Mouse (Mus musculus): ENCODE results near the gene Olfr920. TPM values are rescaled to one million over a fixed set of nuclear protein-coding genes. Genes with fewer than 3 reads are reported as not detected.

Gene Olfr920
- total RNA-seq (2021) = under 1 TPM; 0.07 to 0.12 TPM
- long read RNA-seq, experiment 1 = 0 reads
- long read RNA-seq, experiment 2 = 0 reads

DNA sequence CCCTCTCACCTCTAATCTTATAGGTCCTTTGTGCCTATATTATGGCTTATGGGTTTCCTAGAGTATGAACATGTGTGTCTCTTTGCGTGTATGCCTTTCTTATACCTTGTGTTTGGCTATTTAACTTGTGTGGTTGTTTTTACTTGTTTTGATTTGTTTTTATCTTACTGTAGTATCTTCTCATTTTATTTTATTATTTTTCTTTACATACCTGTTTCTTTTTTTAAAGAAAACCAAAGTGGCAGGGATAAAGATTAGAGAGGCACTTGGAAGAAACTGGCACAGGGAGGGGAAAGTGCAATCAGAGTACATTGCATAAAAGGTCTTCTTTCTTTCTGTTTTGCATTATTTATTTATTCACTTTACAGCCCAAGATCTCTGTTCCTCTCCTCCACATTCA, at the start of gene Olfr920:
Olfr920 (plus strand) TSS at position 301 of the 400 bp plus-strand sequence.
- DNase-seq = no peak

DNA sequence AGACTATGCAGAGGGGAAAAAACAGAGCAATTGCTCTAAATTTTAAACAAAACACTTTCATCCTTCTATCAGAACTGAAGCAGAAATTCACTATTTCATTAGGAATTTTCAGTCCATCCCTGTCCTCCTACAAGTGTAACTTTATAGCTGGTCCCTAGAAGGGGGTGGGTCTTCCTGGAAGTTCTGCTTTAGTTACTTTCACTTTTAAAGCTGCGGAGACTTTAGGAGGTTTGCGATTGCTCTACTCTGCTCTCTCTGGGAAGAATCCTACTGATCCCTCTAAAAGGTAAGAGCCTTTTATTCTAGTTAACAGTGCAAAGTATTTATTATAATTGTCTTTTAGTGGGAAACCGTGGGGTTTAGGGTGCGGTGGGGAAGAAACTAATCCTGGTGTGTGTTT, 34.0 kb upstream of the Olfr920 start, which contains the start of gene Vwa5a:
Vwa5a (plus strand) TSS at position 167 of the 400 bp plus-strand sequence.
- DNase-seq = no peak

DNA sequence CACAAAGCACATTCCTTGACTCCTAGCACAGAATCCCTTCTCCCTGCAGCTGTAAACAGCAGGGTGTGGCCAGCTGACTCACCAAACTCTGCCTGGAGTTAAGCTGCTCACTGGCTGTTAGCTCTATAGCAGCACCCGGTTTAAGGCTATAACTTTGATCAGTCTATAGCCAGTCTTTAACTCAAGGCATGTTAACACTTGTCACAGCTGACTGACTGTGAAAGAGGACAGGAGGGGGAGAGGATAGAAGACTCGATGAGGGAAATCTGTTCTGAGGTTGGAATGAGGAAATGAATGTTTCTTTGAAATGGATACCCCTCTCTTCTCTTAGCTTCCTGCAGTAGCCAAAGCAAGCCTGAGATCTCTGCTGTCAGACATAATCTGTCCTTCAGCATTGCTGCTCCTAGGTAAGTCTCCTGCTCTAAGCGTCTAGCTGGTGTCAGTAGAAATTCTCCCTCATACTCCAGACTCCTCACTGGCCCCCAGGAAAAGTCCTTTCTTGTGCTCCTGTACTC, 33.1 kb upstream of the Olfr920 start:
- DNase-seq = no peak

DNA sequence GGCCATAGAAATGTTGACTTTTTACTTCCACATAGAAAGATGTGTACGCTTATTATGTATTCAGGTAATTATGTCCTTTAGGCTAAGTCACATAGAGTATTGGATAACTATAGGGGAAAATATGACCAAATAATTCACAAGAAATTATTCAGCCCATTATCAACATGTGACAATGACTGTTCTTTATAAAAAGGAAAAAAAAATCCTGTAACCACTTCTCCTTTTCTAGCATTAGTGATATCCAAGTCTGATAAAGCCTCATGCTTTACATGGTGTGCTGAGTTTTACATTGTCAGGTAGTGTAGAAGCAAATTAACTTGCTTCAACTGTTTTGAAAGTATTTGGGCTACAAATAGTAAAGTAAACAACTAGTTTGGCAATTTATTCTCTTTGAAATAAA, 28.1 kb upstream of the Olfr920 start:
- DNase-seq = no peak

DNA sequence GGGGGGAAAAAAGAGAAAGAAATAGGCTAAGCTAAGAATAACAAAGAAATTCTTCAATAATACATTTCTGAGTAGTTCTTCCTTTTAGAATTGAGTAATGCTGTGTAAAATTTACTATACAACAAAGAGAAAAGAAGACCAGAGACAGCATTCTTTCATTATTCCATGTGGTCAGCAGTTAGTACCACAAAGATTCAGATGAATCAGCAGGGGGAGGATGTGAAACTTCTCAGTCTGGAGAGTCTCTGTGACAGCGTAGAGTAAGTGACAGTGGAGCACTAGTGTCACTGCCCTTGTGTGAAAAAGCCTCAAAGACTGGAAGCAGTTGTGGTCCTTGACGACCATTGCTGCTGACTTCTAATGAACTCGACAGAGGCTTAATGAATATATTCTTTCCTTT, 23.9 kb upstream of the Olfr920 start:
- DNase-seq = no peak

DNA sequence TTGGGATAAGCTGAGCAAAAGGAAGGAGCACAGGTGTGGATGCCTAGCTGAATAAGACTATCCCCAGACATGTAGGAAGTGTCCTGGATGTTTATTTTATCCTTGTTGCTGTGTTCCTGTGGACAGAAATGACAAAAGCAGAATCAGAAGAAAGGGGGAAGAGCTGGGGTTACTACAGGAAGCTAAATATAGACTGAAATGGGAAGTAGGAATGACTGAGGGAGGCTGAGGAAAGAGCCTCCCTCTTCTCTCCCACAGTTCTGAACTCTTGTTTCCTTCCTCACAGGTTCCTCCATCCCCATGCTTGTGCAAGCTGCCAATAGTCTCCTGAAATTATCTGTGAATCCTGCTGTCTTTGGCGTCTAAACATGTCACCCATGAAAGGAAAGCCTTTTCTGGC, 10.7 kb upstream of the Olfr920 start:
- no peak for DNase-seq

DNA sequence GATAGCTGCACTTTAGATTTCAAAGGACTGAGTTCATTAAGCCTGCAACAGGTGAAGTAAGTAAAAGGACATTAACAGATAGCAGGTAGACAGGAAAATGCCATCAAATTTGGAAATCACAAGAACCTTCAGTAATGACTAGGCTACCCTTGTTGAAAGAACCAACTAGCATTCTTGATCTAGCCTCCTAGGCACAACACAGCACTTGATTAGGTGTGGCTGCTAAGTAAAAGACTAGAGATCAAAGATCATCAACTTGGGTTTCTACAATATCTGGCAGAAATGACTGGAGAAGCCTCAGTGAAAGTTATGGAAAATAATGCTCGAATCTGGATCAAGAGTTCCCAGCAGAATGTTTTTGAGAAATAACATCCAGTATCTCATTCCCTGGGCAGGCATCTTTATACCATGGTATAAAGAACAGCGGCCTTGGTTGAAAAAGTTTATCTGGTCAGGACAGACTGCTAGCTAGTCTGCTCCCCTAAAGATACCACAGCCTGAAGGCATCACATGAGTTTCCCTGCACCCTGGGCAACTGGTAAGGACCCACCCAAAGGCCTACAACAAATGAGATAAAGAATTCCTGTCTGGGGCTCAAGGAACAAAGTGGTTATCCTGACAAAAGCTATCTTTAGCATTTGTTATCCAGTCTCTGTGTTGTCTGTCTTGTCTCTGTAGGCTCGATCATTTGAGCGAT, 7.3 kb upstream of the Olfr920 start:
- no peak for DNase-seq

DNA sequence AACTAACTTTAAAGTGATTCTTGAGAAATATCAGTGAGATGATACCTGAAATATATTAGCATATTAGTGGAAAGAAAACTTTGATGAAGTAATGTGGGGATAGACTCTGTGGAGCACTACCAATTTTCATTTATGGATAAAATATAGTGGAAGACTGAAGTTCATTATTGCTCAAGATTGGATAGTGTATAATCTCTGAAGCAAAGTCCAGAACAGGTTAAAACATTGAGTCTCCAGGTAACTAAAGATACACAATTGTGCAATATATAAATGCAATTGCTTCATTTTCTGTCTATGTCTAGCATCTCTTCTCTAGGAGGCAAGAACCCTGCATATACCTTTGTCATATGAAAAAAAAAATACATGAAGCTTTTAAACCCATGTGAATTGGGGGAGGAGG, 20.7 kb downstream of the Olfr920 start, which contains the start of gene Olfr921:
Olfr921 (plus strand) TSS at position 301 of the 400 bp plus-strand sequence.
- DNase-seq = no peak

DNA sequence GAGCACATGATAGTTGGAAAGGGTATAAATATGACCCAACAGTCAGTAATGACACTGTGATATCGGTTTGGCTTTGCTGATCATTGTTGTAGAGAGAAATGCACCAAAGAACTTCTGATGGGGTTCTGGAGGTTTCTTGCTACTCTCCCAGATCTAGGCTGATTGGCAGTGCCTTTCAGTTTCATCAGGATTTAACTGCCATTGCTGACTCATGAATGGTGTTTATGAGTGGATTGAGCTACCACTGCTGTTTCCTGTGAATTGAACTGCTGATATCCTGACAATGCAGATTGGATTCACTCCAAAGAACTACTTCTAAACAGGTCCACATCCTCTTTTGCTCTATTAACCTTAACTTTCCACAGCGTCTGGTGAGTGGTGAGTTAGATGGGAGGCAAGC, 40.6 kb downstream of the Olfr920 start:
- no peak for DNase-seq

DNA sequence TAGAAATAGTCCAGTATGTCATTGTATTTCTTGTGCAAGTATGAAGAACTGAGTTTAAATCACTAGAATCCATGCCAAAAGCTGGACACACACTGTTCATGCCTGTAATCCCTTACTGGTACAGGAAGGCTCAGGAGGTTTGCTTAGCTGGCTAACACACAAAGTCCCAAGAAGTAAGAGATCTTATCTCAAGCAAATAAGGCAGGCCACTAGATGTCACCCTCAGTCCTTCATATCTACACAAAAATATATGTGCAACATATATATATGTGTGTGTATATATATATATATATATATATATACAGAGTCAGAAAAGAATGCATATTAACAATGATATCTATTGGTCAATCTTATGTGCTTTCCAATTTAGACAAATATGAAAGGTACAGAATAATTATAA, 53.6 kb downstream of the Olfr920 start:
- DNase-seq = no peak

Other genes starting within 250 kb of the Olfr920 start
- gene Olfr911-ps1, start 230.7 kb upstream of the Olfr920 start, total RNA-seq (2021) = not detected
- gene Olfr910, start 214.4 kb upstream of the Olfr920 start, total RNA-seq (2021) = not detected
- gene Olfr912, start 172.1 kb upstream of the Olfr920 start, total RNA-seq (2021) = not detected
- not detected for gene Olfr913, start 159.5 kb upstream of the Olfr920 start, total RNA-seq (2021)
- not detected for gene Olfr914, start 147.2 kb upstream of the Olfr920 start, total RNA-seq (2021)
- gene Olfr916, start 92.4 kb upstream of the Olfr920 start, total RNA-seq (2021) = not detected
- not detected for gene Olfr917, start 86.5 kb upstream of the Olfr920 start, total RNA-seq (2021)
- not detected for gene Olfr918, start 77.7 kb upstream of the Olfr920 start, total RNA-seq (2021)
- gene Olfr919, start 48.6 kb upstream of the Olfr920 start, total RNA-seq (2021) = not detected
- gene Vwa5a, start 34.0 kb upstream of the Olfr920 start, total RNA-seq (2021) = 10 to 100 TPM; 22.5 to 29.6 TPM
- not detected for gene Olfr921, start 20.8 kb downstream of the Olfr920 start, total RNA-seq (2021)
- not detected for gene Olfr922, start 62.3 kb downstream of the Olfr920 start, total RNA-seq (2021)
- not detected for gene Olfr923, start 74.2 kb downstream of the Olfr920 start, total RNA-seq (2021)
- not detected for gene Olfr924, start 92.2 kb downstream of the Olfr920 start, total RNA-seq (2021)
- not detected for gene Olfr26, start 102.8 kb downstream of the Olfr920 start, total RNA-seq (2021)
- gene Olfr926, start 124.8 kb downstream of the Olfr920 start, total RNA-seq (2021) = not detected
- not detected for gene Olfr930, start 177.5 kb downstream of the Olfr920 start, total RNA-seq (2021)
- not detected for gene Olfr933, start 220.0 kb downstream of the Olfr920 start, total RNA-seq (2021)
- gene Olfr934, start 236.0 kb downstream of the Olfr920 start, total RNA-seq (2021) = not detected
- gene Olfr935, start 247.4 kb downstream of the Olfr920 start, total RNA-seq (2021) = not detected

Data from gastrocnemius, postnatal 10 days (tissue).